Mouse (Mus musculus) heart, embryonic 11.5 days (tissue): Measurements from ENCODE around the gene Ybx1. TPM values are rescaled to one million over a fixed set of nuclear protein-coding genes. Genes with fewer than 3 reads are reported as not detected.
"Not testable (repeated sequence)": the region's sequence is repeated elsewhere in the genome, so short reads cannot be mapped to it uniquely, and the experiment has no call there.

Source experiments
- ATAC-seq: fragments of 200-750 bp; cut with Nextera tagmentation; replicated peaks from 2 replicates; pipeline ENCODE4 v1.8.0; 2017; ENCODE audit warnings: moderate library complexity; ENCODE audit not compliant: insufficient number of reproducible peaks, low FRiP score, low TSS enrichment
- H3K27ac ChIP-seq: fragments of 300-500 bp; sonication (generic); 2 replicates; pipeline ENCODE4 v1.5.1; 2014; ENCODE audit warnings: mild to moderate bottlenecking, low read depth, low read length
- H3K27me3 ChIP-seq: fragments of 300-500 bp; sonication (generic); 2 replicates; pipeline ENCODE4 v1.6.1; 2014; ENCODE audit warnings: mild to moderate bottlenecking, low read length, mixed read lengths; ENCODE audit not compliant: control insufficient read depth, insufficient read depth
- H3K36me3 ChIP-seq: fragments of 300-500 bp; sonication (generic); 2 replicates; pipeline ENCODE4 v1.6.1; 2014; ENCODE audit warnings: mild to moderate bottlenecking, low read length, moderate library complexity, mixed read lengths; ENCODE audit not compliant: control insufficient read depth, insufficient read depth
- H3K4me1 ChIP-seq: fragments of 300-500 bp; sonication (generic); 2 replicates; pipeline ENCODE4 v1.6.1; 2014; ENCODE audit warnings: low read length; ENCODE audit not compliant: control insufficient read depth, insufficient read depth
- H3K4me2 ChIP-seq: fragments of 300-500 bp; sonication (generic); 2 replicates; pipeline ENCODE4 v1.6.1; 2014; ENCODE audit warnings: mild to moderate bottlenecking, moderate library complexity
- H3K4me3 ChIP-seq: fragments of 300-500 bp; sonication (generic); 2 replicates; pipeline ENCODE4 v1.5.1; 2014; ENCODE audit warnings: low read depth, low read length
- H3K9ac ChIP-seq: fragments of 300-500 bp; sonication (generic); 2 replicates; pipeline ENCODE4 v1.6.1; 2014; ENCODE audit warnings: mild to moderate bottlenecking, low read depth, low read length, moderate library complexity
- H3K9me3 ChIP-seq: fragments of 300-500 bp; sonication (generic); replicated peaks from 2 replicates; pipeline ENCODE4 v1.6.1; 2016; ENCODE audit warnings: low read length; ENCODE audit not compliant: control insufficient read depth
- whole genome bisulfite sequencing: fragments of 180-500 bp; shearing (Covaris S2); extraction: QIAGEN DNeasy Blood & Tissue Kit; methylation state at CpG from one replicate; pipeline ENCODE4 v1.1.7; 2014; ENCODE audit not compliant: insufficient replicate concordance; 5-methylcytosine and 5-hydroxymethylcytosine counted together
- polyA plus RNA-seq: library from polyadenylated mRNA; unstranded; fragments of >200 nt; fragmentation: Nextera tagmentation; extraction: Ambion mirVana; gene quantifications from 2 replicates; pipeline ENCODE4 v1.2.1, GENCODE M21; 2014

Gene Ybx1
- polyA plus RNA-seq, 1 experiment from 2014 or later: 780 TPM

- 0 out of 2 replicates have a peak, but pooled peaks cover under 1% of the 10 kb centered on the region for H3K4me1 ChIP-seq
These were observed 9.1 kb downstream of the Ybx1 start for GRCm38 (mm10) chr4:119285336-119285735.

GRCm38 (mm10) chr4:119284861-119285260 lies 9.5 kb downstream of the Ybx1 start:
- H3K9ac ChIP-seq: no peak overlapping the region
- H3K36me3 ChIP-seq: peaks cover 20% of the 10 kb centered on the region
- H3K4me3 ChIP-seq: no peak overlapping the region
- no peak overlapping the region for H3K27ac ChIP-seq
- H3K4me2 ChIP-seq: no peak overlapping the region
- no peaks in the 10 kb centered on the region for H3K9me3 ChIP-seq
- H3K27me3 ChIP-seq: no peaks in the 10 kb centered on the region
- no peak for ATAC-seq
- 80% methylated on average over 1 of the region's 1 CpGs for WGBS
- no peaks in the 10 kb centered on the region for H3K4me1 ChIP-seq

More at GRCm38 (mm10) chr4:119285336-119285735, 9.1 kb downstream of the Ybx1 start:
- WGBS: 69% methylated on average over 2 of the region's 2 CpGs
- H3K36me3 ChIP-seq: peaks cover 18% of the 10 kb centered on the region
- no peak for ATAC-seq
- H3K27me3 ChIP-seq: no peaks in the 10 kb centered on the region
- H3K9ac ChIP-seq: no peak overlapping the region
- H3K4me3 ChIP-seq: no peak overlapping the region
- H3K27ac ChIP-seq: no peak overlapping the region
- H3K4me2 ChIP-seq: no peak overlapping the region
- H3K9me3 ChIP-seq: no peaks in the 10 kb centered on the region

- H3K27ac ChIP-seq, H3K4me3 ChIP-seq, H3K4me2 ChIP-seq, H3K9ac ChIP-seq, H3K9me3 ChIP-seq, ATAC-seq, H3K27me3 ChIP-seq, H3K4me1 ChIP-seq: not testable (repeated sequence)
- WGBS: 91% methylated on average over 15 of the region's 15 CpGs
- H3K36me3 ChIP-seq: peaks cover 34% of the 10 kb centered on the region
These were observed 15.6 kb downstream of the Ybx1 start for GRCm38 (mm10) chr4:119278784-119279183.

GRCm38 (mm10) chr4:119275726-119276125 lies 18.7 kb downstream of the Ybx1 start:
- H3K9me3 ChIP-seq: no peaks in the 10 kb centered on the region
- no peak overlapping the region for H3K4me3 ChIP-seq
- H3K4me1 ChIP-seq: no peaks in the 10 kb centered on the region
- H3K27ac ChIP-seq: peak overlapping the region; percentile 18
- no peak overlapping the region for H3K4me2 ChIP-seq
- no peaks in the 10 kb centered on the region for H3K27me3 ChIP-seq
- WGBS: 75% methylated on average over 2 of the region's 2 CpGs
- H3K36me3 ChIP-seq: peaks cover 39% of the 10 kb centered on the region
- no peak overlapping the region for H3K9ac ChIP-seq
- no peak for ATAC-seq

GRCm38 (mm10) chr4:119275226-119275625 lies 19.2 kb downstream of the Ybx1 start:
- ATAC-seq: peak; percentile 39; the same call in 1 of the 2 replicates
- Histone ChIP-seq H3K9ac (no peak overlapping the region), H3K4me1 (no peaks in the 10 kb centered on the region), H3K27ac (peak overlapping the region; percentile 18), H3K4me3 (no peak overlapping the region), H3K9me3 (no peaks in the 10 kb centered on the region), H3K27me3 (no peaks in the 10 kb centered on the region), H3K4me2 (no peak overlapping the region), H3K36me3 (peaks cover 40% of the 10 kb centered on the region)
- WGBS: 55% methylated on average over 2 of the region's 2 CpGs

- ATAC-seq: no peak
- Histone ChIP-seq H3K4me1 (no peaks in the 10 kb centered on the region), H3K36me3 (peaks cover 36% of the 10 kb centered on the region), H3K9me3 (no peaks in the 10 kb centered on the region), H3K4me2 (no peak overlapping the region), H3K4me3 (no peak overlapping the region), H3K27ac (0 out of 2 replicates have a peak overlapping the region, but pooled peaks have one; percentile 6), H3K27me3 (no peaks in the 10 kb centered on the region), H3K9ac (no peak overlapping the region)
- 73% methylated on average over 1 of the region's 1 CpGs for WGBS
These were observed 19.8 kb downstream of the Ybx1 start for GRCm38 (mm10) chr4:119274627-119275026.

- 72% methylated on average over 13 of the region's 13 CpGs for WGBS
These were observed 27.8 kb downstream of the Ybx1 start for GRCm38 (mm10) chr4:119266606-119267005.

GRCm38 (mm10) chr4:119263459-119263858 lies 30.9 kb downstream of the Ybx1 start:
- no peak overlapping the region for H3K27ac ChIP-seq
- H3K27me3 ChIP-seq: no peaks in the 10 kb centered on the region
- no peaks in the 10 kb centered on the region for H3K36me3 ChIP-seq
- no peaks in the 10 kb centered on the region for H3K9me3 ChIP-seq
- no peak overlapping the region for H3K4me2 ChIP-seq
- ATAC-seq: no peak
- 0 out of 2 replicates have a peak, but pooled peaks cover 2% of the 10 kb centered on the region for H3K4me1 ChIP-seq
- 61% methylated on average over 3 of the region's 3 CpGs for WGBS
- H3K4me3 ChIP-seq: no peak overlapping the region
- no peak overlapping the region for H3K9ac ChIP-seq

More at GRCm38 (mm10) chr4:119266606-119267005, 27.8 kb downstream of the Ybx1 start:
- Histone ChIP-seq H3K9me3 (no peaks in the 10 kb centered on the region), H3K4me2 (no peak overlapping the region), H3K4me1 (no peaks in the 10 kb centered on the region), H3K27me3 (no peaks in the 10 kb centered on the region), H3K4me3 (no peak overlapping the region), H3K9ac (no peak overlapping the region), H3K36me3 (peaks cover 7% of the 10 kb centered on the region), H3K27ac (no peak overlapping the region)
- no peak for ATAC-seq

GRCm38 (mm10) chr4:119262483-119262882 lies 31.9 kb downstream of the Ybx1 start:
- Histone ChIP-seq H3K36me3 (no peaks in the 10 kb centered on the region), H3K27me3 (no peaks in the 10 kb centered on the region), H3K4me2 (no peak overlapping the region), H3K4me3 (no peak overlapping the region), H3K4me1 (0 out of 2 replicates have a peak, but pooled peaks cover 2% of the 10 kb centered on the region), H3K9ac (no peak overlapping the region), H3K27ac (no peak overlapping the region), H3K9me3 (no peaks in the 10 kb centered on the region)
- WGBS: 87% methylated on average over 5 of the region's 5 CpGs
- no peak for ATAC-seq
